Mouse (Mus musculus) forebrain, embryonic 16.5 days (tissue): Measurements from ENCODE around the gene Bmt2. TPM values are rescaled to one million over a fixed set of nuclear protein-coding genes. Genes with fewer than 3 reads are reported as not detected.

Experiments used
- ATAC-seq: fragments of 200-750 bp; cut with Nextera tagmentation; 2 replicates; pipeline ENCODE4 v1.8.0; 2017; ENCODE audit warnings: mild to moderate bottlenecking, moderate library complexity
- H3K27ac ChIP-seq: fragments of 300-500 bp; sonication (generic); 2 replicates; pipeline ENCODE4 v1.5.1; 2014; ENCODE audit warnings: low read length, control low read depth
- H3K27me3 ChIP-seq: fragments of 300-500 bp; sonication (generic); replicated peaks from 2 replicates; pipeline ENCODE4 v1.6.1; 2014; ENCODE audit warnings: low read length; ENCODE audit not compliant: control insufficient read depth, insufficient read depth
- H3K36me3 ChIP-seq: fragments of 300-500 bp; sonication (generic); 2 replicates; pipeline ENCODE4 v1.6.1; 2014; ENCODE audit not compliant: control insufficient read depth, insufficient read depth
- H3K4me1 ChIP-seq: fragments of 300-500 bp; sonication (generic); replicated peaks from 2 replicates; pipeline ENCODE4 v1.6.1; 2014; ENCODE audit warnings: low read length; ENCODE audit not compliant: control insufficient read depth, insufficient read depth
- H3K4me2 ChIP-seq: fragments of 300-500 bp; sonication (generic); 2 replicates; pipeline ENCODE4 v1.6.1; 2014; ENCODE audit warnings: mild to moderate bottlenecking, low read length, control low read depth
- H3K4me3 ChIP-seq: fragments of 300-500 bp; sonication (generic); replicated peaks from 2 replicates; pipeline ENCODE4 v1.5.1; 2014; ENCODE audit warnings: mild to moderate bottlenecking, low read length, control low read depth
- H3K9ac ChIP-seq: fragments of 300-500 bp; sonication (generic); replicated peaks from 2 replicates; pipeline ENCODE4 v1.6.1; 2014; ENCODE audit warnings: low read depth, low read length, control low read depth
- H3K9me3 ChIP-seq: fragments of 300-500 bp; sonication (generic); 2 replicates; pipeline ENCODE4 v1.6.1; 2016; ENCODE audit warnings: low read length; ENCODE audit not compliant: control insufficient read depth
- WGBS: fragments of 180-500 bp; shearing (Covaris S2); extraction: QIAGEN DNeasy Blood & Tissue Kit; methylation state at CpG from one replicate; pipeline ENCODE4 v1.1.7; 2014; 5-methylcytosine and 5-hydroxymethylcytosine counted together
- polyA plus RNA-seq: library from polyadenylated mRNA; unstranded; fragments of >200 nt; fragmentation: Nextera tagmentation; extraction: Ambion mirVana; gene quantifications from 2 replicates; pipeline ENCODE4 v1.2.1, GENCODE M21; 2015

Bmt2 gene
- polyA plus RNA-seq, 1 experiment from 2014 or later = 30.8 TPM

- Histone ChIP-seq H3K36me3 (no peaks in the 10 kb centered on the region), H3K9me3 (no peaks in the 10 kb centered on the region), H3K4me3 (peak within 1 kb of the TSS; percentile 94), H3K4me2 (peak within 1 kb of the TSS; percentile 72), H3K4me1 (peaks cover 11% of the 10 kb centered on the region), H3K27ac (peak within 1 kb of the TSS; percentile 91), H3K27me3 (no peaks in the 10 kb centered on the region), H3K9ac (peak within 1 kb of the TSS; percentile 96)
- peak; percentile 96 for ATAC-seq
- 2% methylated on average over 71 of the region's 71 CpGs for WGBS
Observed at GRCm38 (mm10) chr6:13607621-13608493, 69.9 kb downstream of the Bmt2 start, which contains the start of gene Tmem168. Gene Tmem168 (minus strand): TSS chr6:13608100.

DNA sequence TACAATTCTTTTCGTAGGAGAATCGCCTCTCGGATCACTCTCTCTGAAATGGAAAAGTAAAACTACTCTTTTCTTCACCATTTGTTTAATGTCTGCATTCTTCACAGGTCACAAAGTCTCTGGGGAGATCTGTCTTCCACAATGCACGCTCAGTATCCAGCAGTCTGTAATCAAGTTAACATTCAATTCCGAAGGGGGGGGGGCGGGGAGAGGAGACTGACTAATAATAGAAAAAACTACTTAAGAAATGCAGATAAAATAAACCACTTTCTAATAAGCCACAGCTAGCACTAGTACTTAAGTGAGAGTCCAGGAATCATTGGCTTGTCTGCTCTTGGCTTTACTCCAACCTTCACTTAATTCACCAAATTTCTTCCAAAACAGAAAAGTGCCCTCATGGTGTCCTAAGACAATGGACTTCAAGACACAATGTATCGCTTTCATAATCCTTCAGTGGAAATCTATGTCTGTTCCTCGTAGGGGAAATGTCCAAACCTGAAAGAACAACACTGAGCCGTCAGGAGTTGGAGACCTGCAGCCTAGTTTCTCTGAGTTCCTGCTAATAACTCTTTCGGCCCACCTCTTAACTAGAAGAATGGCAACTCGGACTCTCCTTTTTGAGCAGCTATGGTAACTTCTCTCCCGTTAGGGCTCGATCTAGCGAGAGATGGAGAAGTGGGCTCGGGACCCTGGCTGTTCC lies 70.7 kb downstream of the Bmt2 start:
- Histone ChIP-seq H3K9ac (peak overlapping the region; percentile 96), H3K9me3 (no peaks in the 10 kb centered on the region), H3K4me3 (peak overlapping the region; percentile 94), H3K4me1 (peaks cover 11% of the 10 kb centered on the region), H3K27me3 (no peaks in the 10 kb centered on the region), H3K36me3 (peaks cover 4% of the 10 kb centered on the region), H3K27ac (peak overlapping the region; percentile 91), H3K4me2 (peak overlapping the region; percentile 72)
- 13% methylated on average over 15 of the region's 15 CpGs for WGBS
- ATAC-seq = no peak

DNA sequence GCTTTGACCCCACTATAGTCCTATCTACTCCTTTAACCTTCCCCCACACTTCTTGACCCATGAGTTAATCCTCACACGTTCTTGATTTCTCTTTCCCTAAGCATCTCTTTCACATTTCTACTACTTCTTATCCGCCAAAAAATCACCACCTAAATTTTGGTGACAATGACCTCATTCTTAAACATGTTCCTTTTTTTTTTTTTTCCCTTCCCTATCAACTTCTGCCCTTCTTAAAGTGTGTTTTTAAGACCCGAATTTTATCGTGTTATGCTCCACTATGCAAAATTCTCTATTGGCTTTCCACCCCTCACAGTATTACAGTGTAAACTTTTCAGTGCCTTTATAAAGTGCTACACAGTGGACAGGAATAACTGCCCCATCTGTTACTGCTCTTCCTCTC lies 71.4 kb downstream of the Bmt2 start:
- no peak for ATAC-seq

DNA sequence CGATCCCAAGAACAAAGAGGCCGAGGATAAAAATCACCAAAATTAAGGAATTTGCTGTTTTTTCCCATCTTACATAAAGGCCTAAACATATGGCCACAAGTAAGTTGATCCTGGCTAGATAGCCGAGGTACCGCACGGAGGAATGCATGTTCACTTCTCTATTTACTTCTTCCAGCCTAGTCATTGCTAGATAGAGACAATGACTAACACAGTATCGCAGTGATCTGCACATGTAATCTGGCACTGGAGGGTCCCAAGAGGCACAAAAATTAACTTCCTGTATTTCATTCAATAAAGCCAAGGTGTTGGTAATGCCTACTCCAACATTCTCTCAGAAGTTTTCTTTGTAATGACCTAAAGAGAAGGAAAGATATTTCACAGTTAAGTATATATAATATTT lies 74.6 kb downstream of the Bmt2 start:
- 96% methylated on average over 6 of the region's 6 CpGs for WGBS
- Histone ChIP-seq H3K27ac (no peak overlapping the region), H3K4me1 (peaks cover 12% of the 10 kb centered on the region), H3K4me2 (no peak overlapping the region), H3K27me3 (no peaks in the 10 kb centered on the region), H3K9me3 (no peaks in the 10 kb centered on the region), H3K36me3 (peaks cover 4% of the 10 kb centered on the region), H3K9ac (no peak overlapping the region), H3K4me3 (no peak overlapping the region)
- ATAC-seq = no peak

More for the DNA sequence above, 71.4 kb downstream of the Bmt2 start:
- Histone ChIP-seq H3K4me3 (no peak overlapping the region), H3K27me3 (no peaks in the 10 kb centered on the region), H3K27ac (no peak overlapping the region), H3K9me3 (no peaks in the 10 kb centered on the region), H3K4me2 (peak overlapping the region; percentile 72), H3K4me1 (peaks cover 15% of the 10 kb centered on the region), H3K36me3 (peaks cover 4% of the 10 kb centered on the region), H3K9ac (no peak overlapping the region)
- 85% methylated on average over 4 of the region's 4 CpGs for WGBS

GRCm38 (mm10) chr6:13601587-13601986 lies 76.2 kb downstream of the Bmt2 start:
- Histone ChIP-seq H3K9ac (no peak overlapping the region), H3K4me3 (no peak overlapping the region), H3K9me3 (no peaks in the 10 kb centered on the region), H3K27ac (no peak overlapping the region), H3K4me2 (no peak overlapping the region), H3K36me3 (peaks cover 4% of the 10 kb centered on the region), H3K4me1 (peaks cover 7% of the 10 kb centered on the region), H3K27me3 (no peaks in the 10 kb centered on the region)
- WGBS = 72% methylated on average over 6 of the region's 6 CpGs
- no peak for ATAC-seq

DNA sequence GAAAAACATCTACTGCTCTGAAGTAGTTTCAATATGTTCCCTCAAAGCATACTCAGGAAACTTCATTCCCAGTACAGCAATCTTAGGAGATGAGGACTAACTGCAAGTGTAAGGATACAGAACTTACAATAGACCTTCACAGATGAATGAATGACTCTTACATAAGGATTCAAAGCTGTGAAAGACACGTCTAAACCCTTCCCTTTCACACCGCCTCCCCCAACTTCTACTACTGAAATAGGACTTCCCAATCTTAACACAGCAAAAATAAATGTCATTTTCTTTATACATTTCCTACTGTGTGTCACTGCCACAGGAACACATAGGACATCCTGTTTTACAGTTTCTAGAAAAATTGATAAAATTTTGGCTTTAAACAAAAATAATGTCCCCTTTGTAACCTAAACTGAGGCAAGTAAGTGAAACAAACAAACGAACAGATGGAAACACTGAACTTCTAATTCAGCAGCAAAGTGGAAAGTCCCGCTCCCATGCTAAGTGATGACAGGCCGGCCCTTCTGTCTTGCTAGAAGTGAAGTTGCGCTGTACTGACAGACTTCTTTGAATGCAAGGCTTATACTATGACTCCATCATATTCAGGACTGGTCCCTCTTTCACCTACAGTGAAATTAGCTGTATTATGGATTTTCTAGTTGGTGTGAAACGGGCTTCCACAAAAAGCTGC lies 79.4 kb downstream of the Bmt2 start:
- Histone ChIP-seq H3K4me3 (no peak overlapping the region), H3K27me3 (no peaks in the 10 kb centered on the region), H3K27ac (no peak overlapping the region), H3K9ac (no peak overlapping the region), H3K4me2 (no peak overlapping the region), H3K9me3 (no peaks in the 10 kb centered on the region), H3K4me1 (peaks cover 4% of the 10 kb centered on the region), H3K36me3 (peaks cover 11% of the 10 kb centered on the region)
- WGBS = 82% methylated on average over 7 of the region's 7 CpGs
- no peak for ATAC-seq

DNA sequence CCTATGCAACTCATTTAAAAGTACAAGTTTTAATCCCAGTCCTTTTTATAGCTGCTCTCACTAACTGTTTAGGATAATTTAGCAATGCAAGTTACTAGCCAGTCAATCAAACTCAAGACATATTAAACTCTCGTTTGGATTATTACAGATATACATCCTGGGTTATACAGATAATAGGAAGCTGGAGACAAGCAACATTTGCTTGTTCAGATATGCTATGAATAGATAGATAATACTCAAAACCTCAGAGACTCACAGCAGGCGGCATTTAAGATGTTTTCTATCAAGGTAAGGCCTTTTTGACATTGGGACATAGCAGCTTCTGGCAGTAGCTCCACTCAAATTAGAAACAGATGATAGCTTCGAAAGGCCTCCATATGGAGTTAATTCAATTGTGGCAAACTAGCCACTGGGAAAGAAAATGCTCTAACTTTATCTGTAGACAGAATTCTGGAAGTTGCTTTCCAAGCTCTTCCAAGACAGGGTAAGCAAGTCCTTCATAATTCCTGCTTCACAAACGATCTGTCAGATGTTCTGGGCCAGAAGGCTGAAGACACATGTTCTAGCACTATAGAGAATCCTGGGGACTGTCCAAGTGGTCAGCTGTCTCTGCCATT lies 84.9 kb downstream of the Bmt2 start:
- H3K27me3 ChIP-seq = no peaks in the 10 kb centered on the region
- H3K4me2 ChIP-seq = no peak overlapping the region
- H3K4me3 ChIP-seq = no peak overlapping the region
- no peak for ATAC-seq
- H3K27ac ChIP-seq = no peak overlapping the region
- H3K36me3 ChIP-seq = peaks cover 11% of the 10 kb centered on the region
- H3K9me3 ChIP-seq = no peaks in the 10 kb centered on the region
- no peak overlapping the region for H3K9ac ChIP-seq
- 86% methylated on average over 4 of the region's 4 CpGs for WGBS
- no peaks in the 10 kb centered on the region for H3K4me1 ChIP-seq

- peaks cover 7% of the 10 kb centered on the region; the same call in 1 of the 2 replicates for H3K36me3 ChIP-seq
- WGBS = 70% methylated on average over 2 of the region's 2 CpGs
- H3K4me2 ChIP-seq = no peak overlapping the region
- no peak overlapping the region for H3K9ac ChIP-seq
- no peak overlapping the region for H3K4me3 ChIP-seq
- H3K4me1 ChIP-seq = no peaks in the 10 kb centered on the region
- ATAC-seq = no peak
- H3K27ac ChIP-seq = no peak overlapping the region
- H3K27me3 ChIP-seq = no peaks in the 10 kb centered on the region
- H3K9me3 ChIP-seq = no peaks in the 10 kb centered on the region
Observed at GRCm38 (mm10) chr6:13586560-13586959, 91.2 kb downstream of the Bmt2 start.

DNA sequence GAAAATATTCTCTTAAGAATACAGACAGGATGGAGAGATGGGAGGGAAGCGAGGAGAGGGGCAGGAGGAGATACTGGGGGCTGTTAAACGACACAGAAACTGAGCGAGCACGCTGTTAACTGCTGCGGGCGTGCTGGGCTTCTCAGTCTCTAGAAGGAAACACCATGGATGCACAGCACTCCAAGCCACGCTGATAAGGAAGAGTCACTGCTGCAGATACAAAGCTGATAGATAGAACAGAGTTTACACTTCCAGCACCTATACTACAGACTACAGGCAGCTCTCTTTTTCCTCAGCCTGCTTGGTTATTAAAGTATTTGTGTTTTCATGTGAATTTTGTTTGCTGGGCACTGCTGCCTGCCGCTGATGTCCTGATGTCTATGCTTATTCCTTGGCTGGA lies 91.6 kb downstream of the Bmt2 start:
- Histone ChIP-seq H3K27me3 (no peaks in the 10 kb centered on the region), H3K27ac (no peak overlapping the region), H3K9me3 (no peaks in the 10 kb centered on the region), H3K4me2 (no peak overlapping the region), H3K9ac (no peak overlapping the region), H3K4me3 (no peak overlapping the region), H3K36me3 (peaks cover 7% of the 10 kb centered on the region; the same call in 1 of the 2 replicates), H3K4me1 (no peaks in the 10 kb centered on the region)
- no peak for ATAC-seq
- 84% methylated on average over 8 of the region's 8 CpGs for WGBS
